In the genomic region with DNA sequence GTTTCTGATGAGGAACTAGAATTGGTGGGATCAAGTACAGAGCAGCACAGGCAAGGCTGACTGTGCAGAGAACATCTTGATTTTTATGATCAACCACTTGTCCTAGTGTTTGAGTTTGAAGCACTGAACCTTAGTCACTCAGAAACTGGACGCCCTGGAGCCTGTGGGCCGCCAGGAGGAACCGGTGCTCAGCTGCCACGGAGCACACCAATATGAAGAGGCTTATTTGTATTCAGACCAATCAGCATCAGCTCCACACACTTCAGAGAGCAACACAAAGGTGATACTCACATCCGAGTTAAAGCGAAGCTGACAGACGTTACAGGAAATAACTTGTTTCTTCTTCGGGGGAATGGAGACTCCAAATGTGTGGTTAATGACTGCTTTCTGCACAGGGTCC, we compare ENCODE assay signal across 24 mouse cellular contexts.
A peak's percentile ranks its signal among the peaks of the same experiment; 100 is the strongest.
DNase-seq lines count a peak whose midpoint lies in the region; ATAC-seq and TF ChIP-seq lines count a peak whose summit lies in the region.
"Had no signal": no experiment of that assay in that cellular context is flagged by ENCODE, and none has a peak within 500 bp of the region (broad histone marks: within the 10 kb centered on the region; RNA-seq: fewer than 3 reads in every experiment).

No protein-coding gene starts in this region.

- no peak for TF ChIP-seq EP300 in heart, adult 2 months (IDR thresholded peaks at IDR 0.05; ENCODE audit: insufficient read depth, low read depth, low read length)

- H3K9ac ChIP-seq in heart, adult 2 months (ENCODE audit: low read depth, low read length) = no peak overlapping the region
- no peak overlapping the region for H3K9ac ChIP-seq in kidney, embryonic 16.5 days (replicated peaks; ENCODE audit: low read length)
- H3K9ac ChIP-seq: embryonic facial prominence, embryonic 13.5 days; embryonic facial prominence, embryonic 15.5 days; forebrain, embryonic 12.5 days had no signal

- H3K4me3 ChIP-seq in heart, adult 2 months = no peak overlapping the region
- no peak overlapping the region for H3K4me3 ChIP-seq in kidney, embryonic 16.5 days (ENCODE audit: low read length)
- H3K4me3 ChIP-seq: embryonic facial prominence, embryonic 13.5 days; embryonic facial prominence, embryonic 15.5 days; erythroblast, embryonic 14.5 days; forebrain, embryonic 10.5 days; forebrain, embryonic 12.5 days had no signal

- TF ChIP-seq CTCF in heart, adult 2 months (IDR thresholded peaks at IDR 0.05) = no peak

- no peaks in the 10 kb centered on the region for H3K79me2 ChIP-seq in heart, adult 2 months (replicated peaks; ENCODE audit: control insufficient read depth, insufficient read depth, low read length)

- peak; percentile 46; the same call in 1 of the 2 replicates for ATAC-seq in kidney, embryonic 16.5 days (ENCODE audit: low FRiP score, low TSS enrichment)
- ATAC-seq: forebrain, embryonic 14.5 days had no signal

- H3K27me3 ChIP-seq in heart, adult 2 months (ENCODE audit: control insufficient read depth, insufficient read depth, low read length) = no peaks in the 10 kb centered on the region
- H3K27me3 ChIP-seq in kidney, embryonic 16.5 days (ENCODE audit: insufficient read depth, low read length) = no peaks in the 10 kb centered on the region
- H3K27me3 ChIP-seq: embryonic facial prominence, embryonic 13.5 days; embryonic facial prominence, embryonic 15.5 days; forebrain, embryonic 12.5 days had no signal

- intact Hi-C loops in heart, adult 2 months (cut with DNase I) = no loop called here

- no peak overlapping the region for H3K27ac ChIP-seq in heart, adult 2 months
- no peak overlapping the region for H3K27ac ChIP-seq in kidney, embryonic 16.5 days (ENCODE audit: low read length)
- H3K27ac ChIP-seq: embryonic facial prominence, embryonic 13.5 days; embryonic facial prominence, embryonic 15.5 days; forebrain, embryonic 10.5 days; forebrain, embryonic 12.5 days had no signal

- H3K36me3 ChIP-seq in heart, adult 2 months (ENCODE audit: control insufficient read depth, insufficient read depth, low read length) = no peaks in the 10 kb centered on the region
- H3K36me3 ChIP-seq in kidney, embryonic 16.5 days (ENCODE audit: insufficient read depth, low read length) = no peaks in the 10 kb centered on the region
- H3K36me3 ChIP-seq: embryonic facial prominence, embryonic 13.5 days; embryonic facial prominence, embryonic 15.5 days; forebrain, embryonic 10.5 days; forebrain, embryonic 12.5 days had no signal

- peak; percentile 60 for DNase-seq in heart, adult 11 months
- no peak for DNase-seq in heart, adult 2 months
- no peak for DNase-seq in kidney, postnatal 36 days
- peak; percentile 23 for DNase-seq in kidney, postnatal 14 days
- no peak for DNase-seq in kidney, postnatal 25 days
- DNase-seq in lung, postnatal 36 days = peak; percentile 10
- no peak for DNase-seq in lung, postnatal 25 days (ENCODE audit: low spot score)
- DNase-seq: adrenal gland, adult 2 months; adrenal gland, postnatal 10 days; adrenal gland, postnatal 25 days; cerebellum, adult 11 months; cerebellum, adult 18-20 months; cerebellum, adult 8-10 months; cerebellum, adult 9-11 months; cerebellum, postnatal 14 days; cerebellum, postnatal 36 days; embryo, embryonic 11 days had no signal

- H3K9me3 ChIP-seq in kidney, embryonic 16.5 days (ENCODE audit: low read length) = peaks cover 6% of the 10 kb centered on the region
- H3K9me3 ChIP-seq: embryonic facial prominence, embryonic 13.5 days; embryonic facial prominence, embryonic 15.5 days; forebrain, embryonic 12.5 days had no signal

- WGBS in heart, adult 2 months = 84% methylated on average over 8 of the region's 8 CpGs
- 60% methylated on average over 8 of the region's 8 CpGs for WGBS in kidney, embryonic 16.5 days

- no peak overlapping the region for H3K4me2 ChIP-seq in kidney, embryonic 16.5 days (replicated peaks; ENCODE audit: low read depth, low read length)
- H3K4me2 ChIP-seq: embryonic facial prominence, embryonic 13.5 days; embryonic facial prominence, embryonic 15.5 days; forebrain, embryonic 12.5 days had no signal

- TF ChIP-seq POLR2A in heart, adult 2 months (IDR thresholded peaks at IDR 0.05; ENCODE audit: insufficient read depth, low read depth, low read length) = no peak

- no peaks in the 10 kb centered on the region for H3K4me1 ChIP-seq in heart, adult 2 months (ENCODE audit: control insufficient read depth, insufficient read depth, low read length)
- peaks cover 3% of the 10 kb centered on the region; the same call in 1 of the 2 replicates for H3K4me1 ChIP-seq in kidney, embryonic 16.5 days (ENCODE audit: insufficient read depth, low read length)
- H3K4me1 ChIP-seq: embryonic facial prominence, embryonic 13.5 days; embryonic facial prominence, embryonic 15.5 days; forebrain, embryonic 10.5 days; forebrain, embryonic 12.5 days had no signal

Comparison
In these comparisons a context has a peak if more than half of its experiments do, and no peak if none do; other contexts are left out.
1. DNase-seq: peak in heart, adult 11 months (single experiment), kidney, postnatal 14 days (single experiment) and lung, postnatal 36 days (single experiment); none in heart, adult 2 months (0 of 2), kidney, postnatal 36 days (0 of 2), kidney, postnatal 25 days (0 of 2) and lung, postnatal 25 days (single experiment).